Mouse (Mus musculus) kidney, postnatal 0 days (tissue): ENCODE results near the gene Gm45021. TPM values are rescaled to one million over a fixed set of nuclear protein-coding genes. Genes with fewer than 3 reads are reported as not detected.

Experiments
- ATAC-seq: fragments of 200-750 bp; cut with Nextera tagmentation; replicated peaks from 2 replicates; pipeline ENCODE4 v1.8.0; 2017; ENCODE audit warnings: low read depth, moderate number of reproducible peaks, moderate TSS enrichment, moderate library complexity; ENCODE audit not compliant: low FRiP score
- DNase-seq: peaks from one replicate; pipeline ENCODE4 v3.0.0-alpha.2; 2016; ENCODE audit warnings: low spot score
- H3K27ac ChIP-seq: fragments of 300-500 bp; sonication (generic); 2 replicates; pipeline ENCODE4 v1.5.1; 2014; ENCODE audit warnings: mild to moderate bottlenecking
- H3K27me3 ChIP-seq: fragments of 300-500 bp; sonication (generic); 2 replicates; pipeline ENCODE4 v1.6.1; 2014; ENCODE audit warnings: low read length, mixed read lengths; ENCODE audit not compliant: insufficient read depth
- H3K36me3 ChIP-seq: fragments of 300-500 bp; sonication (generic); 2 replicates; pipeline ENCODE4 v1.6.1; 2014; ENCODE audit warnings: low read length, mixed read lengths; ENCODE audit not compliant: insufficient read depth
- H3K4me1 ChIP-seq: fragments of 300-500 bp; sonication (generic); replicated peaks from 2 replicates; pipeline ENCODE4 v1.6.1; 2014; ENCODE audit warnings: antibody characterized with exemption, low read length, mixed read lengths; ENCODE audit not compliant: insufficient read depth
- H3K4me2 ChIP-seq: fragments of 300-500 bp; sonication (generic); 2 replicates; pipeline ENCODE4 v1.6.1; 2014; ENCODE audit warnings: mild to moderate bottlenecking, low read length, moderate library complexity, mixed read lengths
- H3K4me3 ChIP-seq: fragments of 300-500 bp; sonication (generic); replicated peaks from 2 replicates; pipeline ENCODE4 v1.5.1; 2014; ENCODE audit warnings: low read depth, low read length
- H3K9ac ChIP-seq: fragments of 300-500 bp; sonication (generic); 2 replicates; pipeline ENCODE4 v1.6.1; 2014; ENCODE audit warnings: low read depth, low read length
- H3K9me3 ChIP-seq: fragments of 300-500 bp; sonication (generic); replicated peaks from 2 replicates; pipeline ENCODE4 v1.6.1; 2016; ENCODE audit warnings: low read length, inconsistent platforms, mixed read lengths
- CTCF ChIP-seq: IDR thresholded peaks from 2 replicates; pipeline ENCODE4 v1.5.1; 2016; ENCODE audit warnings: antibody characterized with exemption, low read depth, mild to moderate bottlenecking, moderate library complexity
- WGBS: fragments of 180-500 bp; shearing (Covaris S2); extraction: QIAGEN DNeasy Blood & Tissue Kit; methylation state at CpG from one replicate; pipeline ENCODE4 v1.1.7; 2014; 5-methylcytosine and 5-hydroxymethylcytosine counted together
- polyA plus RNA-seq: library from polyadenylated mRNA; unstranded; fragments of >200 nt; fragmentation: Nextera tagmentation; extraction: Ambion mirVana; gene quantifications from 2 replicates; pipeline ENCODE4 v1.2.1, GENCODE M21; 2015

Gm45021 gene
- polyA plus RNA-seq, 1 experiment from 2014 or later, result 0.38 TPM

DNA sequence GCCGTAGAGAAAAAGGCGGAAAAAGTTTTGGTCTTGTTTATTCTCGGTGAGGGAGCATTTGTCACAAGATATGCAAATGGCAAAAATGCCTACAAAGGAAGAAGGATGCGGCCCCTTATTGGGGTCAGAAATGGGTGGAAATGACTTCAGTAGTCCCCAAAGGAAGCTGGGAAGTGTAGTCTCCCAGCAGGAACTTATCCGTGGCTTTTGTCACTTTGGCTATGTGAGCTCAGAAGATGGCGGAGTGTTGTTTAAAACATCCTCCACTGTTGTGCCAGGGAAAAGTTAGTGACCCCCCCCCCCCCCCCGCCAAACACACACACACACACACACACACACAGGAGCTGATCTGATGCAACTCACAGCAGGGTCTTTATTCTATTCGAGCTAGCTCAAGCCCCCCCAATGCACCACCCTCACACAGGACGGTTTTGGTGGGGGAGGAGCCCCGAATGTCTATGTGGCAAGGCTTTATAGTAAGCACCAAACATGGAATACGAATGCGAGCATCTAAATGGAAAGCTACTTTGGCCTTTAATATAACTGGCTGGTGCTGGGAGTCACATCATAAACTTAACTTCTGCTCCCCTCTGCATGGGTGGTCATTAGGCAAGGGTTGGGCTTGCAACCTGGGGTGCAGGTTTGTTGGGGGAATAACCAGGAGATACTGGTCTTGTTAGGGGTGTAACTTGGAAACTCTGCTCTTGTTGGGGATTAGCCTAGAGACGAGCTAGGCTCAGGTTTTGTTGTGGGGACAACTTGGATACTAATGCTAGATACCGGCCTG is 34.1 kb upstream of the Gm45021 start:
- TF ChIP-seq CTCF, result no peak
- 26% methylated on average over 14 of the region's 14 CpGs for WGBS
- Histone ChIP-seq H3K27me3 (no peaks in the 10 kb centered on the region), H3K9ac (peak overlapping the region; percentile 69), H3K27ac (peak overlapping the region; percentile 98), H3K4me3 (peak overlapping the region; percentile 46), H3K9me3 (no peaks in the 10 kb centered on the region), H3K4me1 (peaks cover 3% of the 10 kb centered on the region; the same call in 1 of the 2 replicates), H3K4me2 (peak overlapping the region; percentile 76), H3K36me3 (peaks cover 3% of the 10 kb centered on the region; the same call in 1 of the 2 replicates)
- ATAC-seq (peak; percentile 72), DNase-seq (peak; percentile 94)

DNA sequence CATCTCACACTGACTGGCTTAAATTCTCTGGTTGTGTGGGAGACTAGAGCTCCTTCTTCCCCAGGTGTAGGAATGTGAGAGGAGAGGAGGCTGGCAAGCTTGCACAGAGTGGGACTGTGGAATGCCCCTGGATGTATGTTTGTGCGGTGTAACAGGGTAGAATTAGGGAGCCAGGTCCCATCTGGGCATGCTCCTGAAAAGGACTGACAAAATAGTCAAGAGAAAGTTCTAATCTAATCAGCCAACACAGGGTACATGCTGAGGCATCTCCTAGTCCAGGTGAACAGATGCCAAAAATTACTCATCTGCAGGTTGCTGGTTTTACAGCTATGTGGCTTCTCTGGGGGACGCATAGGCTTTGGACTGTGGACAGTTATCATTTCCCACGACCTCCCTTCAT is 33.5 kb upstream of the Gm45021 start:
- Histone ChIP-seq H3K4me2 (no peak overlapping the region), H3K9ac (no peak overlapping the region), H3K27ac (0 out of 2 replicates have a peak overlapping the region, but pooled peaks have one; percentile 98), H3K9me3 (no peaks in the 10 kb centered on the region), H3K36me3 (peaks cover 3% of the 10 kb centered on the region; the same call in 1 of the 2 replicates), H3K27me3 (no peaks in the 10 kb centered on the region), H3K4me3 (no peak overlapping the region), H3K4me1 (peaks cover 3% of the 10 kb centered on the region; the same call in 1 of the 2 replicates)
- ATAC-seq (no peak), DNase-seq (no peak)
- 93% methylated on average over 3 of the region's 3 CpGs for WGBS
- no peak for TF ChIP-seq CTCF

DNA sequence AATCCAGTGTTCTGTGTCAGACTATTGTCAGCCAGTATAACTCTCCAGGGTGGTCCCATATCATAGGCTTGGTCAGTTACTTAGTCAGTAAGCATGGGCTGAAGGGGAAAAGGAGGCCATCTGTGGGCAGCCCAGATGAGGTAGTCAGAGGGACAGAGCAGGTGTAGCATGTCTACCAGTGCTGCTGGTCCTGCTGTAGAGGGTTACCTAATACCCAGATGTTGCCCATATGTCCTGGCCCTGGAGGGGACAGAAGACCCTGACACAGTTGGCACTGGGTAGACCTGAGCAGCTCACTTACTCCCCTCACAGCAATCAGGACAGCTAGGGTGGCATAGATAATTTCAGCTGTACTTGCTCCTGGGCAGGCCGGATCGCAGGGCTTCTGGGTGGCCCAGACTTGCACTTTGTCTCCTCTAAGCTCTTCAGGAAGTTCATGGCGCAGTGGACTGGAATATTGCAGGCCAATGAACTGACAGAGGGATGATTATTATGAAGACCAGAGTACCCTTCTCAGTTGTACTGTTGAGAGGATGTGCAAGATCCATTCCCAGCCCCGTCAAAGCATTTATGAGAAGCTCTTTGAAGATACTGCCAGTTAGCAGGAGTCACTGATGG is 23.6 kb upstream of the Gm45021 start:
- Histone ChIP-seq H3K9me3 (no peaks in the 10 kb centered on the region), H3K4me3 (no peak overlapping the region), H3K27me3 (no peaks in the 10 kb centered on the region), H3K4me2 (no peak overlapping the region), H3K9ac (no peak overlapping the region), H3K36me3 (no peaks in the 10 kb centered on the region), H3K27ac (no peak overlapping the region), H3K4me1 (peaks cover 24% of the 10 kb centered on the region; the same call in 1 of the 2 replicates)
- ATAC-seq (no peak), DNase-seq (no peak)
- WGBS, result 69% methylated on average over 4 of the region's 4 CpGs
- TF ChIP-seq CTCF, result no peak

DNA sequence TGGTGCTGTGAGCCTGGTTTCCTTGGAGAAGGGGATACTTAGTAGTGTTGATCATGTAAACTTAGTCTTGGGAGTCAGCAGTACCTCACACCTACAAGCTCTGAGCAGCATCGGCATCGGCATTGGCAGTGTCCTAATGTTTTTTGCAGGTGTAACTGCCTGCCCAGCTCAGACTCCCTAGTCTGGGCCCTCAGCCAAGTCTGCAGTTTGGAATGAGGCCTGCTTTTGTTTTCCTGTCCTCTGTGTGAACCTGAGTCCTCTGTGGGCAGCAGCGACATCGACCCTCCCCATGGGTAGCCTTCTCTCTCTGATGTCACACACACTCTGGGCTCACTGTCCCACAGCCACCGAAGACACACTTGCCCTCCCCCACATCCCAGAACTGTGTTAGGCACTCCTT is 23.1 kb upstream of the Gm45021 start:
- peak; percentile 40; the same call in 1 of the 2 replicates for ATAC-seq
- H3K36me3 ChIP-seq, result no peaks in the 10 kb centered on the region
- TF ChIP-seq CTCF, result no peak
- no peak overlapping the region for H3K27ac ChIP-seq
- H3K9me3 ChIP-seq, result no peaks in the 10 kb centered on the region
- peaks cover 24% of the 10 kb centered on the region; the same call in 1 of the 2 replicates for H3K4me1 ChIP-seq
- H3K27me3 ChIP-seq, result no peaks in the 10 kb centered on the region
- peak; percentile 81 for DNase-seq
- WGBS, result 7% methylated on average over 5 of the region's 5 CpGs
- H3K9ac ChIP-seq, result no peak overlapping the region
- H3K4me3 ChIP-seq, result no peak overlapping the region
- no peak overlapping the region for H3K4me2 ChIP-seq

DNA sequence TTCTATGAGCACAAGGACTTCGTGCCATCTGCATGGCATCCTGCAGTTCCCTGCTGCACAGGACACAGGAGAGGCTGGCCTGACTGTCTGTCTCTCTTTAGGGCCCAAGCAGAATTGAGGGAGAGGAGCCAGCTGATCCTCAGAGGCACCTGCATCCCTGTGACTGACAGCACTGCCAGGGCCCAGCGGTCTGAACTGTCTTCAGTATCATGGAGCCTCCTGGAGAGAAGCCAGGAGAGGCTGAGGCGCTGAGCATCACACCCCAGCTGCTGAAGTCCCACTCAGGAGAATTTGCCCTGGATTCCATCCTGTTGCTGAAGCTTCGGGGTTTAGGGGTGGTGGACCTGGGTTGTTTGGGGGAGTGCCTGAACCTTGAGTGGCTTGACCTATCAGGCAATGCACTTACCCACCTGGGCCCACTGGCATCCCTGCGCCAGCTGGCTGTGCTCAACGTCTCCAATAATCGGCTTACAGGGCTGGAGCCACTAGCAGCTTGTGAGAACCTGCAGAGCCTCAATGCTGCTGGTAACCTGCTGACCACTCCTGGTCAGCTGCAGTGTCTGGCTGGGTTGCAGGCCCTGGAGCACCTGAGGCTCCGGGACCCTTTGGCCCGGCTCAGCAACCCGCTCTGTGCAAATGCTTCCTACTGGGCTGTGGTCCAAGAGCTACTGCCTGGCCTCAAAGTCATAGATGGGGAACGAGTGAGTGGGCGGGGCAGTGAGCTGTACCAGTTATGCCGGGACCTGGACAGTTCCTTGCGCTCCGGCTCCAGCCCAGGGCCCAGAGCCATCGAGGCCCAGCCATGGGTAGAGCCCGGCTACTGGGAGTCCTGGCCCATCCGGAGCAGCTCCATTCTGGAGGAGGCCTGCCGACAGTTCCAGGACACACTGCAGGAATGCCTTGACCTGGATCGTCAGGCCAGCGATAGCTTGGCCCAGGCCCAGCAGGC is 21.1 kb upstream of the Gm45021 start:
- H3K9ac ChIP-seq, result no peak overlapping the region
- H3K36me3 ChIP-seq, result no peaks in the 10 kb centered on the region
- peak overlapping the region; percentile 23; the same call in 1 of the 2 replicates for H3K4me2 ChIP-seq
- DNase-seq (peak; percentile 77), ATAC-seq (peak; percentile 55)
- no peak overlapping the region for H3K4me3 ChIP-seq
- no peaks in the 10 kb centered on the region for H3K9me3 ChIP-seq
- peaks cover 30% of the 10 kb centered on the region for H3K4me1 ChIP-seq
- no peak for TF ChIP-seq CTCF
- 39% methylated on average over 21 of the region's 21 CpGs for WGBS
- H3K27me3 ChIP-seq, result no peaks in the 10 kb centered on the region
- peak overlapping the region; percentile 72 for H3K27ac ChIP-seq
